Mouse (Mus musculus) cortical plate, adult 2 months (tissue): ENCODE data around the gene Klf3. TPM values are rescaled to one million over a fixed set of nuclear protein-coding genes. Genes with fewer than 3 reads are reported as not detected.

Experiments
- H3K27ac ChIP-seq: fragments of 200-500 bp; 2 replicates; pipeline ENCODE4 v1.5.1; 2012; ENCODE audit warnings: low read length, control low read depth, inconsistent platforms; ENCODE audit not compliant: insufficient read depth
- H3K4me1 ChIP-seq: fragments of 200-500 bp; 2 replicates; pipeline ENCODE4 v1.6.1; 2011; ENCODE audit warnings: low read length; ENCODE audit not compliant: control insufficient read depth, insufficient read depth
- H3K4me3 ChIP-seq: fragments of 200-500 bp; 2 replicates; pipeline ENCODE4 v1.5.1; 2011; ENCODE audit warnings: mild to moderate bottlenecking, low read length, control low read depth; ENCODE audit not compliant: insufficient read depth
- CTCF ChIP-seq: fragments of 200-500 bp; IDR thresholded peaks from 2 replicates; pipeline ENCODE4 v1.5.1; 2011; ENCODE audit warnings: mild to moderate bottlenecking, control low read depth, low read length; ENCODE audit not compliant: insufficient read depth; ENCODE audit errors: extremely low read depth
- POLR2A ChIP-seq: fragments of 200-500 bp; IDR thresholded peaks from 2 replicates; pipeline ENCODE4 v1.6.1; 2011; ENCODE audit warnings: mild to moderate bottlenecking, low read length, control low read depth; ENCODE audit not compliant: insufficient read depth; ENCODE audit errors: extremely low read depth
- polyA plus RNA-seq: library from polyadenylated mRNA; depleted of rRNA; stranded (reverse); fragments of >200 nt; gene quantifications from 2 replicates; pipeline ENCODE4 v1.2.3, GENCODE M21; 2012

Gene Klf3
- polyA plus RNA-seq, 1 experiment, result 18.7 TPM

DNA sequence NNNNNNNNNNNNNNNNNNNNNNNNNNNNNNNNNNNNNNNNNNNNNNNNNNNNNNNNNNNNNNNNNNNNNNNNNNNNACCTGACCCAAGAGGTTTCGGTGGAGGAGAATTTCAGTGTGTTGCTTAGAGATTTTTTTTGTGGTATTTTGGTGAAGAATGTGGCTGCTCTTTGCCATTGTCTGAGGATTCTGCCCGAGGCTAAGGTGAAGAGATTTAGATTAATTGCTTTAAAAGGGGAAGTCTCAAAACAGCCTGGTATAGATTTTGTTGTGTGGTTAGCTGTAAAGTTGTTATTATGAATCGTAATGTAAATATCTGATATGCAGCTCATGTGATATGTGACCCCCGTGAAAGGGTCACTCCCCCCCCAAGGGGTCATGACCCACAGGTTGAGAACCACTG is 5.0 kb upstream of the Klf3 start:
- no peak for TF ChIP-seq CTCF
- no peaks in the 10 kb centered on the region for H3K4me1 ChIP-seq
- H3K27ac ChIP-seq, result no peak overlapping the region
- H3K4me3 ChIP-seq, result no peak overlapping the region

DNA sequence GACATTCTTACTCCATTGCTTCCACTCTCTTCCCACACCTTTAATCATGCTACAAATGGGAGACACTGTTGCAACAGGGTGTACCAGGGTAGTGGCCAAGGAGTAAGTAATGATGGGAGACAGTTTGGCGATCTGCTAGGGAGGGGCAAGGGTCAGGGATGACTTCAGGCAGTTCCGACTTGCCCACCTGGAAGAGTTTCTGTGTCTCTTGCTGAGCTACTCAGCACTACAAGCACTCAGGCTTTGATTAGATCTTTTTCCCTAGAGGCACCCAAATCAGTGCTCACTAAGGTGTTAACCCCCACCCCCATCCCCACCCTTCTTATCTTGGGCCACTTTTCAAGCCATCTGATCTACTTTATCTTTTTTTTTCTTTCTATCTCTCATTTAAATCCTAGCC is 1.6 kb upstream of the Klf3 start:
- TF ChIP-seq CTCF (no peak), POLR2A (no peak)
- Histone ChIP-seq H3K4me1 (peaks cover 2% of the 10 kb centered on the region; the same call in 1 of the 2 replicates), H3K4me3 (no peak overlapping the region), H3K27ac (no peak overlapping the region)

DNA sequence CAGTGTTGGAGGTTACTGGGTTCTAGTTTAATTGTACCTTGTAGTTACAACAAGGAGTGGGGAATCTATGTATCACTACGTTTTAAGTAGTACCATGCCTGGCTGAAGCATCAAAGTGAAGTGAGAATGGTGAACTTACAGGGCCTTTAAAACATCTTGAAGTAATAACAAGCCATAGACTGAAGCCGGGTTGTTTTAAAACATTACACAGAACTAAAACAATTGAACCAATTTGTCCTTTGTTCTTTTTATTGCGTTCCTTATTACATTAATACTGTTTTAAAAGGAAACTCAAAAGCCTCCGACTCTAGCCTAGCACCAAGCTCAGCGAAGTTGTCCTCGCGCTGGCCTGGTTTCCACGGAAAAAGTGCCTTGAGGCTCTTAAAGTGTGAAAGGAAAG is 1.0 kb upstream of the Klf3 start:
- Histone ChIP-seq H3K27ac (peak overlapping the region; percentile 95), H3K4me1 (peaks cover 2% of the 10 kb centered on the region; the same call in 1 of the 2 replicates), H3K4me3 (peak overlapping the region; percentile 99)
- TF ChIP-seq CTCF (no peak), POLR2A (no peak)

GRCm38 (mm10) chr5:64803720-64804462 is 703 bp downstream of the Klf3 start:
- Histone ChIP-seq H3K4me1 (peaks cover 2% of the 10 kb centered on the region; the same call in 1 of the 2 replicates), H3K4me3 (peak overlapping the region; percentile 99), H3K27ac (peak overlapping the region; percentile 100)
- TF ChIP-seq POLR2A (no peak), CTCF (no peak)

DNA sequence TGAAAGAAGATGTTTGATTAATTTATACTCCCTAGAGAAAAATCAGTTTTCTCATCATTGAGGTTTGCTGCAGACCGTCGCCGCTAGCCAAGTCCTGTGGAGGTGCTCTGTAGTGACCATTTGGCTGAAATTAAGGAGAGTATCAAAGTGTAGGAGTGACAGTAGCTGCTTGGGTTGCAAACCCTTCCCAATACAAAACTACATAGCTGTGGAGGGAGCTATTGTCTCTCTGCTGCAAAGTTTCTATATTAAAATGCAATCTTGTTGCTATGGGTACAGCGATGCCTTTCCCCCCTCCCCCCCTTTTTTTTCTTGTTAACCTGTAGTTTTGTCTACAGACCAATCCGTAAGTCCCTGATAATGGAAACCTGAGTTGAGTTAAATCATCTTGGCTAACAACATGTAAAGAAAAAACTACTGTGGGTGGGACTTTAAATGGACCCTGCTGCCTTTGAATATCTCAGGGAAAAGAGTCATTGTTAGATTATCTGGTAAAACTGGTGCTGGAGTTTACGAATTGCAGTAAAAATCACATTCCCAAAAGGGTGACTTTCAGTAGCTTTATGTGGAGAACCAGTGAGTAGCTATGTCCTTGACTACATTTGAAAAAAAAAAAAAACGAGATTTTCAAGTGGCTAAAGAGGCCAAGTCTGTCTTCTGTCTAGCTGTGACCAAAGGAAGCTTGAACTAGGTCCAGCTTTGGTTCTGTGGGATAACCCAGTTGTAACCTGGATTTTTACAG is 2.1 kb downstream of the Klf3 start:
- Histone ChIP-seq H3K27ac (peak overlapping the region; percentile 84), H3K4me1 (peaks cover 2% of the 10 kb centered on the region; the same call in 1 of the 2 replicates), H3K4me3 (peak overlapping the region; percentile 32; the same call in 1 of the 2 replicates)
- TF ChIP-seq POLR2A, result no peak
- TF ChIP-seq CTCF, result no peak

DNA sequence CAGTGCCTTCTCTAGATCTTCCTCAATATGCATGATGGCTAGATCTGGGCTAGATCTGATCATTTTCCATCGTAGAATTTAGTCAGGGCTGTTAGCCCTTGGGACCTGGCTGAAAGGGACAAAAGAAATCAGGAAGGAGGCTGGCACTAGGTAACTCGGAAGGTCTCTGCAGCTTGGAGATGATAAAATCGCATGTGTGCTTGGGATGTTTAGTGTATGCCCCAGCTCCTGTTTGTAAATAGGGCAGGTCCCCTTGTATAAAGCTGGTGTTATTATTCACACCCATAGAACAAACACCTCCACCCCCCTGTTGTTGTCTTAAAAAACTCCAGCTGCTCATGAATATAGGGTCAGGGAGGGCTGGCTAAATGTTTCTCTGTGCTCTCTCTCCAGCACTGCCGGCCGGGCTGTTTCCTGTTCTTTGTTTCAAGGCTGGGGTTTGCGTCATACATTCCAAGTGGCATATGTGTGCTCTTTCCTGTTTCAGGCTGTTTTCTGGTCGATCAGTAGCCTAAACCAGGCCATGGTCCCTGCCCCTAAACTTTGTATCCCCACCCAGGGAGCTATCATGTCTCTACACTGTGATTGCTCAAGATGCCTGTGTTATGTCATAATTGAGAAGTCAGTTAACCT is 2.8 kb downstream of the Klf3 start:
- Histone ChIP-seq H3K4me3 (peak overlapping the region; percentile 14), H3K4me1 (peaks cover 2% of the 10 kb centered on the region; the same call in 1 of the 2 replicates), H3K27ac (peak overlapping the region; percentile 84)
- TF ChIP-seq POLR2A, result no peak
- no peak for TF ChIP-seq CTCF

DNA sequence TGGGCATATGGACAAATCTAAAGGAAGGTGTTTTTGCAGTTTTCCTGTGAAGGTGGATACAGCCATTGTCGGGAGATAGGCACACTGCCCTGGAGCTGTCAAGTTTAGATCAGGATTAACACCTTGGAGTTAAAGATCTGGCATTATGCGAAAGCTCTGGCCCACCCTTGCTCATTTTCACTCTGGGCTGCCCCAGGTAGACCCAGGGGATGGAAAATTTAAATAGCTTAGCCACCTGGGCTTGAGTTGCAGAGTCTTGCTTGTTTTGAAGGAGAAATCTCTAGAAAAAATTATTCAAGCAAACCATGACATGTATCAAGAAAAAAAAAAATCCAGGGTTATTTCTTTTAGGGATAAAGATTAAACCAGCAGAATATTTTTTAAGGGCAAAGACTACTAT is 3.4 kb downstream of the Klf3 start:
- H3K4me3 ChIP-seq, result no peak overlapping the region
- H3K4me1 ChIP-seq, result peaks cover 3% of the 10 kb centered on the region; the same call in 1 of the 2 replicates
- TF ChIP-seq POLR2A (no peak), CTCF (no peak)

DNA sequence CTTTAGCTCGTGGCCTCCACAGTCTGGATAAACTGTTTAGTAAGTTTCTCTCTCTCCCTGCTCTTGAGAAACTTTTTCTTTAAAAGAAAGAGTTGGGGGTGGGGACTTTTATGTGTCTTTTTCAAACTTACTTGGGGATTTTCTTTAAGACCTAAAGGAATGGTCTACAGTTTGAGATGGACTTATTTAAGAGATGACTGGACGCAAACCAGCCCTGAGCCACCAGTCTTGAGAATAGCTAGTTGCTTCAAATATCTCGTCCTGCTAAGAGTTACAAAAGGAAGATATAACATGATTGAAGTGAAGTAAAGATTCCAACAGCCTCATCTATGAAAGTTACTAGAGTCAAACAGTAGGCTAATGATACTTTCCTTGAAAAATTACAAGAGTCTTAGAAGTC is 4.0 kb downstream of the Klf3 start:
- H3K4me3 ChIP-seq, result no peak overlapping the region
- TF ChIP-seq POLR2A (no peak), CTCF (no peak)
- no peak overlapping the region for H3K27ac ChIP-seq
- peaks cover 3% of the 10 kb centered on the region; the same call in 1 of the 2 replicates for H3K4me1 ChIP-seq

More for the DNA sequence above, 3.4 kb downstream of the Klf3 start:
- peak overlapping the region; percentile 56; the same call in 1 of the 2 replicates for H3K27ac ChIP-seq

GRCm38 (mm10) chr5:64807603-64808002 is 4.4 kb downstream of the Klf3 start:
- no peak overlapping the region for H3K4me3 ChIP-seq
- no peak overlapping the region for H3K27ac ChIP-seq
- H3K4me1 ChIP-seq, result peaks cover 3% of the 10 kb centered on the region; the same call in 1 of the 2 replicates
- TF ChIP-seq CTCF (no peak), POLR2A (no peak)
